Mouse (Mus musculus) CH12.LX (cell line): ENCODE measurements around the gene Cdkn2aip. TPM values are rescaled to one million over a fixed set of nuclear protein-coding genes. Genes with fewer than 3 reads are reported as not detected.

Source experiments
- DNase-seq: peaks from one replicate; pipeline ENCODE4 v3.0.0-alpha.2; 2013; ENCODE audit errors: extremely low read depth
- H3K27ac ChIP-seq: 2 replicates; pipeline ENCODE4 v1.5.1; 2012; ENCODE audit warnings: low read depth, mild to moderate bottlenecking, control low read depth, moderate library complexity; ENCODE audit not compliant: insufficient read depth
- H3K27me3 ChIP-seq: replicated peaks from 2 replicates; pipeline ENCODE3; 2012; ENCODE audit warnings: inconsistent platforms
- H3K36me3 ChIP-seq, 2 experiments: replicated peaks in 1 of 2; 2 replicates each; pipeline versions ENCODE3 to v1.6.1; 2012; ENCODE audit warnings: inconsistent platforms in 1 of 2, low read length in 1 of 2, mild to moderate bottlenecking in 1 of 2, mixed read lengths in 1 of 2, moderate library complexity in 1 of 2; ENCODE audit not compliant: control insufficient read depth in 1 of 2, insufficient read depth in 1 of 2
- H3K4me1 ChIP-seq, 2 experiments: 2 replicates each; pipeline ENCODE4 v1.6.1; 2012; ENCODE audit warnings: inconsistent platforms in 1 of 2, moderate library complexity in 1 of 2; ENCODE audit not compliant: insufficient read depth in 2 of 2, control insufficient read depth in 1 of 2
- H3K4me2 ChIP-seq: 2 replicates; pipeline ENCODE4 v1.6.1; 2012; ENCODE audit warnings: low read depth, mild to moderate bottlenecking, control low read depth; ENCODE audit not compliant: poor library complexity, insufficient read depth, severe bottlenecking
- H3K4me3 ChIP-seq, 3 experiments: fragments of 150-350 bp in 1 of 3; sonication (generic) in 1 of 3; replicated peaks in 1 of 3; 2 replicates each; pipeline versions ENCODE3 to v1.5.1; 2011 to 2012; ENCODE audit warnings: low read depth in 2 of 3, low read length in 2 of 3, mild to moderate bottlenecking in 2 of 3, moderate library complexity in 2 of 3, control low read depth in 1 of 3, improper control_type of control experiment in 1 of 3, inconsistent platforms in 1 of 3, mixed read lengths in 1 of 3; ENCODE audit not compliant: poor library complexity in 1 of 3
- H3K79me2 ChIP-seq: replicated peaks from 2 replicates; pipeline ENCODE4 v1.6.1; 2012; ENCODE audit warnings: mild to moderate bottlenecking, moderate library complexity; ENCODE audit not compliant: control insufficient read depth, poor library complexity, insufficient read depth, severe bottlenecking; ENCODE audit errors: extremely low read depth
- H3K9ac ChIP-seq: 2 replicates; pipeline ENCODE4 v1.6.1; 2012; ENCODE audit warnings: low read depth, mild to moderate bottlenecking, control low read depth, moderate library complexity; ENCODE audit not compliant: insufficient read depth
- H3K9me3 ChIP-seq: replicated peaks from 2 replicates; pipeline ENCODE3; 2012; ENCODE audit warnings: low read length, inconsistent platforms, mixed read lengths
- CHD1 ChIP-seq: IDR thresholded peaks from 2 replicates; pipeline ENCODE4 v1.6.1; 2012; ENCODE audit warnings: low read depth, low read length, improper control_type of control experiment, inconsistent platforms
- CTCF ChIP-seq, 2 experiments: IDR thresholded peaks in 1 of 2; conservative IDR thresholded peaks in 1 of 2; 2 replicates each; pipeline ENCODE4 v1.5.1; 2011 to 2012; ENCODE audit warnings: low read depth in 2 of 2, low read length in 2 of 2, improper control_type of control experiment in 1 of 2, inconsistent platforms in 1 of 2, mild to moderate bottlenecking in 1 of 2, moderate library complexity in 1 of 2
- E2F4 ChIP-seq: IDR thresholded peaks from 2 replicates; pipeline ENCODE4 v1.6.1; 2011; ENCODE audit warnings: low read depth, low read length, improper control_type of control experiment; ENCODE audit not compliant: insufficient replicate concordance
- ETS1 ChIP-seq: conservative IDR thresholded peaks from 2 replicates; pipeline ENCODE4 v1.6.1; 2012; ENCODE audit warnings: low read depth, mild to moderate bottlenecking, inconsistent platforms, low read length, improper control_type of control experiment, moderate library complexity
- GABPA ChIP-seq: IDR thresholded peaks from 2 replicates; pipeline ENCODE4 v1.6.1; 2012; ENCODE audit warnings: low read depth, low read length, improper control_type of control experiment, inconsistent platforms; ENCODE audit not compliant: insufficient replicate concordance
- HCFC1 ChIP-seq: IDR thresholded peaks from 2 replicates; pipeline ENCODE4 v1.6.1; 2012; ENCODE audit warnings: low read depth, mild to moderate bottlenecking, inconsistent platforms, low read length, improper control_type of control experiment
- JUN ChIP-seq: IDR thresholded peaks from 2 replicates; pipeline ENCODE4 v1.6.1; 2011; ENCODE audit warnings: low read depth, mild to moderate bottlenecking, low read length, improper control_type of control experiment, moderate library complexity; ENCODE audit not compliant: insufficient read depth
- KAT2A ChIP-seq: IDR thresholded peaks from 2 replicates; pipeline ENCODE4 v1.6.1; 2012; ENCODE audit warnings: low read length, improper control_type of control experiment, inconsistent platforms; ENCODE audit not compliant: insufficient replicate concordance
- MAZ ChIP-seq: IDR thresholded peaks from 2 replicates; pipeline ENCODE4 v1.6.1; 2012; ENCODE audit warnings: low read depth, mild to moderate bottlenecking, inconsistent platforms, low read length, improper control_type of control experiment, moderate library complexity
- MEF2A ChIP-seq: IDR thresholded peaks from 2 replicates; pipeline ENCODE4 v1.6.1; 2014; ENCODE audit warnings: low read depth, mild to moderate bottlenecking, inconsistent platforms, low read length, improper control_type of control experiment, borderline replicate concordance
- MXI1 ChIP-seq: IDR thresholded peaks from 2 replicates; pipeline ENCODE4 v1.6.1; 2011; ENCODE audit warnings: mild to moderate bottlenecking, low read depth, low read length, improper control_type of control experiment
- MYC ChIP-seq: IDR thresholded peaks from 2 replicates; pipeline ENCODE4 v1.6.1; 2011; ENCODE audit warnings: low read depth, mild to moderate bottlenecking, improper control_type of control experiment, low read length
- NELFE ChIP-seq: IDR thresholded peaks from 2 replicates; pipeline ENCODE4 v1.6.1; 2011; ENCODE audit warnings: low read depth, low read length, improper control_type of control experiment
- NRF1 ChIP-seq: IDR thresholded peaks from 2 replicates; pipeline ENCODE4 v1.6.1; 2014; ENCODE audit warnings: low read depth, mild to moderate bottlenecking, inconsistent platforms, low read length, improper control_type of control experiment, moderate library complexity
- POLR2A ChIP-seq: IDR thresholded peaks from 2 replicates; pipeline ENCODE4 v1.6.1; 2011; ENCODE audit warnings: low read depth, mild to moderate bottlenecking, improper control_type of control experiment, low read length
- RCOR1 ChIP-seq: conservative IDR thresholded peaks from 2 replicates; pipeline ENCODE4 v1.6.1; 2012; ENCODE audit warnings: low read depth, mild to moderate bottlenecking, inconsistent platforms, low read length, improper control_type of control experiment
- SIN3A ChIP-seq: IDR thresholded peaks from 2 replicates; pipeline ENCODE4 v1.6.1; 2012; ENCODE audit warnings: low read length, improper control_type of control experiment, inconsistent platforms
- SMC3 ChIP-seq: IDR thresholded peaks from 2 replicates; pipeline ENCODE4 v1.6.1; 2011; ENCODE audit warnings: low read depth, low read length, improper control_type of control experiment
- TBP ChIP-seq: conservative IDR thresholded peaks from 2 replicates; pipeline ENCODE4 v1.6.1; 2011; ENCODE audit warnings: low read depth, low read length, improper control_type of control experiment
- UBTF ChIP-seq: IDR thresholded peaks from 2 replicates; pipeline ENCODE4 v1.6.1; 2012; ENCODE audit warnings: low read depth, mild to moderate bottlenecking, inconsistent platforms, low read length, improper control_type of control experiment, moderate library complexity
- USF1 ChIP-seq: IDR thresholded peaks from 2 replicates; pipeline ENCODE4 v1.6.1; 2014; ENCODE audit warnings: low read depth, mild to moderate bottlenecking, inconsistent platforms, low read length, improper control_type of control experiment
- USF2 ChIP-seq: conservative IDR thresholded peaks from 2 replicates; pipeline ENCODE4 v1.6.1; 2011; ENCODE audit warnings: low read depth, low read length, improper control_type of control experiment
- ZC3H11A ChIP-seq: IDR thresholded peaks from 2 replicates; pipeline ENCODE4 v1.6.1; 2012; ENCODE audit warnings: low read depth, mild to moderate bottlenecking, inconsistent platforms, low read length, improper control_type of control experiment
- ZKSCAN1 ChIP-seq: IDR thresholded peaks from 2 replicates; pipeline ENCODE4 v1.6.1; 2012; ENCODE audit warnings: low read depth, inconsistent platforms, low read length, improper control_type of control experiment, borderline replicate concordance
- ZNF384 ChIP-seq: IDR thresholded peaks from 2 replicates; pipeline ENCODE4 v1.6.1; 2012; ENCODE audit warnings: low read depth, low read length, improper control_type of control experiment, inconsistent platforms
- dilution Hi-C: fragments of 300-500 bp; cut with MboI; formaldehyde crosslinking; loops from 2 replicates; pipeline ENCODE4 v1.14.3; 2020; ENCODE audit warnings: low sequenced_read_pairs; ENCODE audit not compliant: extremely low pct_unique_long_range_greater_than_20kb, extremely low pct_ligation_motif_present
- in situ Hi-C: fragments of 300-500 bp; cut with MboI; formaldehyde crosslinking; loops from 3 replicates; pipeline ENCODE4 v1.14.3; 2019; ENCODE audit warnings: low sequenced_read_pairs, low pct_ligation_motif_present, low pct_unique_long_range_greater_than_20kb, mixed read lengths
- polyA plus RNA-seq: library from polyadenylated mRNA; unstranded; fragments of >175 nt; gene quantifications from 2 replicates; pipeline ENCODE4 v1.2.1, GENCODE M21; 2012; ENCODE audit warnings: low read depth; ENCODE audit not compliant: insufficient read length
- total RNA-seq, 2 experiments: library from RNA; depleted of rRNA; stranded (reverse); fragments of 300-350 nt in 1 of 2; fragments of >200 nt in 1 of 2; gene quantifications; 2 replicates each; pipeline ENCODE4 v1.2.3; 2012 to 2014

Gene Cdkn2aip
- total and polyA plus RNA-seq, 3 experiments = 7.1 to 15.5 (median 8.7) TPM

GRCm38 (mm10) chr8:47674777-47675710 lies 38.7 kb downstream of the Cdkn2aip start, which contains the start of gene Ing2 (continued):
- peak; percentile 90 for TF ChIP-seq NRF1

- dilution Hi-C loops = no loop called here
- DNase-seq = peak; percentile 38
Observed at GRCm38 (mm10) chr8:47674140-47674776, 39.5 kb downstream of the Cdkn2aip start.

GRCm38 (mm10) chr8:47673317-47674139 lies 40.2 kb downstream of the Cdkn2aip start:
- in situ Hi-C loops (loop anchor here (10.0 kb wide), 1 partner anchor 139 kb away; the partner anchor contains the start of genes Rwdd4a and Trappc11), dilution Hi-C loops (no loop called here)
- H3K79me2 ChIP-seq = peaks cover 4% of the 10 kb centered on the region; the same call in 1 of the 2 replicates
- peak overlapping the region; percentile 48; the same call in 1 of the 2 replicates for H3K4me2 ChIP-seq
- peaks cover 2 to 15% of the 10 kb centered on the region in 2 experiments for H3K36me3 ChIP-seq
- H3K9me3 ChIP-seq = no peaks in the 10 kb centered on the region
- DNase-seq = peak; percentile 91
- H3K4me3 ChIP-seq = peak overlapping the region; percentile 84 to 97 (median 97)
- no peaks in the 10 kb centered on the region for H3K27me3 ChIP-seq
- H3K9ac ChIP-seq = peak overlapping the region; percentile 83
- H3K27ac ChIP-seq = peak overlapping the region; percentile 76
- H3K4me1 ChIP-seq = peaks cover 0 to 17% of the 10 kb centered on the region in 2 experiments; a peak in 2 of 4 replicates
- TF ChIP-seq ETS1 (0 out of 2 replicates have a peak, but pooled peaks have one; percentile 20), MEF2A (no peak), ZC3H11A (no peak), POLR2A (peak; percentile 79), CTCF (conservative IDR thresholded peaks at IDR 0.05 in 1 of 2, IDR thresholded peaks at IDR 0.05 in 1 of 2; ENCODE audit: low read depth in 2 of 2, low read length in 2 of 2) (no peak), E2F4 (no peak), NELFE (no peak), MYC (no peak), KAT2A (no peak), TBP (0 out of 2 replicates have a peak, but pooled peaks have one; percentile 25), MXI1 (peak; percentile 93), UBTF (no peak), SMC3 (no peak), USF2 (no peak), JUN (no peak), HCFC1 (peak; percentile 75), ZNF384 (no peak), SIN3A (peak; percentile 97), USF1 (no peak)

More at GRCm38 (mm10) chr8:47674140-47674776, 39.5 kb downstream of the Cdkn2aip start:
- no peak for TF ChIP-seq NRF1
- peak; percentile 14; the same call in 1 of the 2 replicates for TF ChIP-seq MAZ
- TF ChIP-seq ZNF384 = no peak
- no peak for TF ChIP-seq POLR2A
- no peak for TF ChIP-seq ZC3H11A
- no peak for TF ChIP-seq CHD1
- TF ChIP-seq ZKSCAN1 = no peak
- no peak for TF ChIP-seq RCOR1
- TF ChIP-seq GABPA = no peak
- peak; percentile 32; the same call in 1 of the 2 replicates for TF ChIP-seq SIN3A
- no peak for TF ChIP-seq MEF2A
- H3K79me2 ChIP-seq = peaks cover 4% of the 10 kb centered on the region; the same call in 1 of the 2 replicates
- peaks cover 0 to 17% of the 10 kb centered on the region in 2 experiments; a peak in 2 of 4 replicates for H3K4me1 ChIP-seq
- H3K9ac ChIP-seq = peak overlapping the region; percentile 83
- peak overlapping the region; percentile 84 to 97 (median 97) for H3K4me3 ChIP-seq
- H3K9me3 ChIP-seq = no peaks in the 10 kb centered on the region
- in situ Hi-C loops = loop anchor here (10.0 kb wide), 1 partner anchor 139 kb away; the partner anchor contains the start of genes Rwdd4a and Trappc11
- H3K27me3 ChIP-seq = no peaks in the 10 kb centered on the region
- peaks cover 0 to 9% of the 10 kb centered on the region in 2 experiments for H3K36me3 ChIP-seq
- peak overlapping the region; percentile 76 for H3K27ac ChIP-seq
- H3K4me2 ChIP-seq = peak overlapping the region; percentile 33
